Mouse (Mus musculus) liver, embryonic 14.5 days (tissue): ENCODE data around the gene Samd14. TPM values are rescaled to one million over a fixed set of nuclear protein-coding genes. Genes with fewer than 3 reads are reported as not detected.
A peak's percentile ranks its signal among the peaks of the same experiment; 100 is the strongest.

Experiments
- ATAC-seq: fragments of 200-750 bp; cut with Nextera tagmentation; 2 replicates; pipeline ENCODE4 v1.8.0; 2017; ENCODE audit warnings: moderate number of reproducible peaks, mild to moderate bottlenecking, moderate library complexity; ENCODE audit not compliant: insufficient read depth
- DNase-seq, 3 experiments: peaks; one replicate each; pipeline ENCODE4 v3.0.0-alpha.2; 2012 to 2013; ENCODE audit warnings: low read depth in 3 of 3, low spot score in 3 of 3
- H3K27ac ChIP-seq: fragments of 300-500 bp; sonication (generic); 2 replicates; pipeline ENCODE4 v1.5.1; 2014; ENCODE audit warnings: moderate library complexity, mild to moderate bottlenecking, control low read depth, inconsistent platforms
- H3K27me3 ChIP-seq: fragments of 300-500 bp; sonication (generic); 2 replicates; pipeline ENCODE4 v1.6.1; 2014; ENCODE audit warnings: mild to moderate bottlenecking, low read length, moderate library complexity; ENCODE audit not compliant: control insufficient read depth, insufficient read depth
- H3K36me3 ChIP-seq: fragments of 300-500 bp; sonication (generic); replicated peaks from 2 replicates; pipeline ENCODE4 v1.6.1; 2014; ENCODE audit warnings: low read depth; ENCODE audit not compliant: control insufficient read depth, insufficient read depth
- H3K4me1 ChIP-seq, 2 experiments: fragments of 200-500 bp in 1 of 2; fragments of 300-500 bp in 1 of 2; sonication (generic) in 1 of 2; replicated peaks; 2 replicates each; pipeline ENCODE4 v1.6.1; 2012 to 2014; ENCODE audit warnings: antibody characterized with exemption in 1 of 2, inconsistent platforms in 1 of 2, low read length in 1 of 2; ENCODE audit not compliant: control insufficient read depth in 2 of 2, insufficient read depth in 2 of 2
- H3K4me2 ChIP-seq: fragments of 300-500 bp; sonication (generic); 2 replicates; pipeline ENCODE4 v1.6.1; 2014; ENCODE audit warnings: low read depth, mild to moderate bottlenecking, control low read depth, moderate library complexity
- H3K4me3 ChIP-seq, 2 experiments: fragments of 200-500 bp in 1 of 2; fragments of 300-500 bp in 1 of 2; sonication (generic) in 1 of 2; 2 replicates each; pipeline ENCODE4 v1.5.1; 2012 to 2014; ENCODE audit warnings: low read depth in 2 of 2, low read length in 2 of 2, mild to moderate bottlenecking in 2 of 2, control low read depth in 1 of 2, inconsistent platforms in 1 of 2, moderate library complexity in 1 of 2; ENCODE audit not compliant: insufficient read depth in 1 of 2
- H3K9ac ChIP-seq: fragments of 300-500 bp; sonication (generic); replicated peaks from 2 replicates; pipeline ENCODE4 v1.6.1; 2014; ENCODE audit warnings: mild to moderate bottlenecking, control low read depth, moderate library complexity
- H3K9me3 ChIP-seq: fragments of 300-500 bp; sonication (generic); 2 replicates; pipeline ENCODE4 v1.6.1; 2016; ENCODE audit warnings: low read length, mixed read lengths; ENCODE audit not compliant: control insufficient read depth
- CTCF ChIP-seq: IDR thresholded peaks from 2 replicates; pipeline ENCODE4 v1.5.1; 2016; ENCODE audit warnings: antibody characterized with exemption, low read depth, control low read depth
- EP300 ChIP-seq: IDR thresholded peaks from 2 replicates; pipeline ENCODE4 v1.6.1; 2016; ENCODE audit warnings: antibody characterized with exemption, low read depth
- WGBS: fragments of 180-500 bp; shearing (Covaris S2); extraction: QIAGEN DNeasy Blood & Tissue Kit; methylation state at CpG from one replicate; pipeline ENCODE4 v1.1.7; 2014; ENCODE audit not compliant: insufficient replicate concordance; 5-methylcytosine and 5-hydroxymethylcytosine counted together
- polyA plus RNA-seq, 2 experiments: library from polyadenylated mRNA; depleted of rRNA in 1 of 2; stranded (reverse) in 1 of 2; unstranded in 1 of 2; fragments of >200 nt; fragmentation: Nextera tagmentation in 1 of 2; extraction: Ambion mirVana in 1 of 2; gene quantifications; 2 replicates each; pipeline versions ENCODE4 v1.2.1 to v1.2.3; 2012 to 2014

Gene Samd14
- polyA plus RNA-seq, 2 experiments: 24.7 to 33.1 TPM

DNA sequence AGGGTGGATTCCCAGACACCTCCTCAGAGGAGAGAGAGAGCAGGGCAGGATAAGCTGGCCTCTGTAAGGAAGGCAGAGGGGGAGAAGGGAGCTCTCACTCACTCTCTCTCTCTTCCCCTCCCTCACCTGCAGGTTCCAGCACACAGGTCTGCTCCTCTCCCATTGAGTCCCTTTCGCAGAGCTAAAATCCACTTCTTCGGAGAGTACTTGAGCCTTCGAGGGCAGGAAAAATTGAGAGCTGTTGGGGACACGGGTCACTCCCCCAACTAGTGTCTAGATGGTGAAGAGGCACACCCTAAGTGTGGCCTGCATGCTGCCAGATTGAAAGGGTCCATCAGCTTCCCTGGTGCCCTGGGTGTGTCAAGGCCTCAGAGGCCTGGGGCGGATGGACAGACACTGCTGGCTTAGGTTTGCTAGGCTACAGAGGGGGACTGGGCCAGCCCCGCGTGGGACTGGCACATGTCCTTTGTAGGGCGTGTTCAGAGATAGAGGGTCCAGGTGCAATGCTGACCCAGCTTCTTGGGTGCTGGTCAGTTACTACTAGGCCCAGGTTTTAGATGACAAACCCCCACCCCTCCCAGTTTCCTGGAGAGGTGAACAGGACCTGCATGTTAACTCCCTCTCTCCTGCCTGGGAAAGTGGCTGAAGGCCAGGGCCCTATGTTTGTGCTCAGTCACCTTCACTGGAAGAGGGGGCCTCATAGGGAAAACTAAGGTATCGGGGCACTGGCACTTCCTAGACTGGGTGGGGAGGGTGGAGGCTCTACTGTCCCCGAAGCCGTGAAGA is 15.7 kb downstream of the Samd14 start:
- no peaks in the 10 kb centered on the region for H3K27me3 ChIP-seq
- no peak overlapping the region for H3K4me2 ChIP-seq
- no peaks in the 10 kb centered on the region for H3K9me3 ChIP-seq
- no peak for TF ChIP-seq EP300
- no peak for TF ChIP-seq CTCF
- no peak for DNase-seq
- H3K4me1 ChIP-seq: no peaks in the 10 kb centered on the region; a peak in 1 of 4 replicates
- H3K27ac ChIP-seq: no peak overlapping the region
- H3K9ac ChIP-seq: no peak overlapping the region
- WGBS: 78% methylated on average over 11 of the region's 11 CpGs
- H3K36me3 ChIP-seq: peaks cover 45% of the 10 kb centered on the region
- peak; percentile 1; the same call in 1 of the 2 replicates for ATAC-seq
- H3K4me3 ChIP-seq: no peak overlapping the region

GRCm38 (mm10) chr11:95026090-95026542 is 16.4 kb downstream of the Samd14 start:
- 65% methylated on average over 6 of the region's 6 CpGs for WGBS
- peak; percentile 48 for ATAC-seq
- Histone ChIP-seq H3K27me3 (no peaks in the 10 kb centered on the region), H3K4me3 (no peak overlapping the region), H3K4me2 (no peak overlapping the region), H3K9ac (no peak overlapping the region), H3K9me3 (no peaks in the 10 kb centered on the region), H3K27ac (no peak overlapping the region), H3K4me1 (no peaks in the 10 kb centered on the region; a peak in 1 of 4 replicates), H3K36me3 (peaks cover 38% of the 10 kb centered on the region)
- TF ChIP-seq EP300 (no peak), CTCF (no peak)
- DNase-seq: no peak

- TF ChIP-seq CTCF (no peak), EP300 (no peak)
- WGBS: 84% methylated on average over 6 of the region's 6 CpGs
- no peak for DNase-seq
- Histone ChIP-seq H3K36me3 (peaks cover 31% of the 10 kb centered on the region), H3K4me1 (no peaks in the 10 kb centered on the region; a peak in 1 of 4 replicates), H3K27ac (no peak overlapping the region), H3K4me2 (no peak overlapping the region), H3K27me3 (no peaks in the 10 kb centered on the region), H3K4me3 (no peak overlapping the region), H3K9ac (no peak overlapping the region), H3K9me3 (no peaks in the 10 kb centered on the region)
- no peak for ATAC-seq
These were observed 17.2 kb downstream of the Samd14 start for GRCm38 (mm10) chr11:95026849-95027248.

DNA sequence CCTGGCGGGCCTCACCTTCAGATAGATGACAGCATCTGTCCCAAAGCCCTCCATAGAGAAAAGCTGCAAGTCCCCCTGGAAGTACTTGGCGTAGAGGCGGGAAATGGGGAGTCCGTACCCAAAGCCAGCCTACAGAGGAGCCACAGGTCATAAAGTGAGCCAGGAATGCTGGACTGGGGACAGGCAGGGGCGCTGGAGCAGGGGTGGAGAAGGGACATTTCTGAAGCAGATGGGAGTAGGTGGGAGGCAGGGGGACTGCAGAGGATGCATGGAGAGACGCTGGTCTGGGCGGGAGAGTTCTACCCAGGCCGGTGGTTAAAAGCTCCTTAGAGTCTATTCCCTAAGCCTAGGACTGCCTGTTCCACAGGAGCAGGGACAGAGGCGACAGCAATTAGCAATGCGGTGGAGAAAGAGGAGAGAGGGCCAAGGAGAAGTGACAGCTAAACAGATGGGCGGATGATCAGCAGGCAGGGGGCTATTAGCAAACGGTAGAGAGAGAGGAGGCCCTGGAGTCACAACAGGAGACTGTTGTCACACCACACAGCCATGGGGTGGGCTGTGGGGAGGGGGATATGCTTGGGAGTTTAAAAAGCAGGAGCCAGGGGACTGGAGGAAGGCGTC is 18.3 kb downstream of the Samd14 start:
- TF ChIP-seq EP300 (no peak), CTCF (no peak)
- DNase-seq: no peak
- Histone ChIP-seq H3K4me1 (no peaks in the 10 kb centered on the region), H3K36me3 (peaks cover 20% of the 10 kb centered on the region), H3K27ac (no peak overlapping the region), H3K27me3 (no peaks in the 10 kb centered on the region), H3K9me3 (no peaks in the 10 kb centered on the region), H3K4me2 (no peak overlapping the region), H3K4me3 (no peak overlapping the region), H3K9ac (no peak overlapping the region)
- no peak for ATAC-seq
- WGBS: 46% methylated on average over 13 of the region's 13 CpGs

GRCm38 (mm10) chr11:95032945-95033344 is 23.3 kb downstream of the Samd14 start:
- Histone ChIP-seq H3K27me3 (no peaks in the 10 kb centered on the region), H3K4me2 (no peak overlapping the region), H3K4me1 (no peaks in the 10 kb centered on the region), H3K4me3 (no peak overlapping the region), H3K36me3 (no peaks in the 10 kb centered on the region), H3K9me3 (no peaks in the 10 kb centered on the region), H3K27ac (no peak overlapping the region), H3K9ac (no peak overlapping the region)
- ATAC-seq (peak; percentile 22; the same call in 1 of the 2 replicates), DNase-seq (no peak)
- TF ChIP-seq CTCF: no peak
- no peak for TF ChIP-seq EP300
- WGBS: 32% methylated on average over 6 of the region's 6 CpGs
